Comparison of ENCODE assay signal across 10 mouse cellular contexts in the genomic region with DNA sequence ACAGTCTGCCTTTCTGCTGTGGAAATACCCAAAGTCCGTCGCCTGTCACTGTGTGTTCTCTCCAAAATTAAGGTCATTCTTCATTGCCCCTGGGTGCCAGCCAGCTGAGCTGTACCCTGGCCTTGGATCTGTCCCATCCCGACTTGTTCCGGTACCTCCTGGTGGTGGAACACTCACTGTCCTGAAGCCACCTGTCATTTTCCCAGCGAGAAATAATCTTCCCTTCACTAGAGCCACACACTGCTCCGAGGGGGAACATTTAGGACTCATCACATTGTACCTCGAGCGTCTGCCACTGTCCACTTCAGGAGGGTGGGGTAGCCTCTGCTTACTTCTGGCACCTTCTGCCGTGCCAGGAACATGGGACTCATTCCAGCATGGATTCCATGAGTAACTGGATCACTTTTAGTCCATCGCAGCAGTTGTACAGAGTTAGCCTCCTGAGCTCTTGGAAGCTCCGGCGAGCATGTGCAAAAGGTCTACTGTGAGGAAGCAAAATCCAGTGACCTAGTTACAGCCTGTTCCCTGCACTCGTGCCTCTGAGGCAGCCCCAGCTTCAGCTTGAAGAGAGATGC.
DNase-seq lines count a peak whose midpoint lies in the region; ATAC-seq lines count a peak whose summit lies in the region.
"Had no signal": no experiment of that assay in that cellular context is flagged by ENCODE, and none has a peak within 500 bp of the region (broad histone marks: within the 10 kb centered on the region; RNA-seq: fewer than 3 reads in every experiment).

No protein-coding gene starts in this region.

- H3K27me3 ChIP-seq in midbrain, embryonic 13.5 days: no peaks in the 10 kb centered on the region
- H3K27me3 ChIP-seq: neural tube, embryonic 13.5 days; stomach, embryonic 15.5 days had no signal

- peaks cover 5% of the 10 kb centered on the region for H3K4me1 ChIP-seq in midbrain, embryonic 13.5 days (replicated peaks)

- DNase-seq in left cerebral cortex, postnatal 14 days (ENCODE audit: low spot score in 2 of 2): peak; percentile 29 to 49
- DNase-seq in left cerebral cortex, postnatal 10 days (ENCODE audit: extremely low spot score in 1 of 2, low spot score in 2 of 2): no peak
- peak; percentile 95 for DNase-seq in cerebellum, adult 11 months
- DNase-seq in gastrocnemius, adult 18-20 months (ENCODE audit: low spot score): peak; percentile 89
- DNase-seq in kidney, postnatal 25 days: peak; percentile 71 to 89
- no peak for DNase-seq in lung, postnatal 36 days

- no peaks in the 10 kb centered on the region for H3K36me3 ChIP-seq in midbrain, embryonic 13.5 days
- H3K36me3 ChIP-seq: neural tube, embryonic 13.5 days; stomach, embryonic 15.5 days had no signal

- H3K27ac ChIP-seq in midbrain, embryonic 13.5 days: no peak overlapping the region
- H3K27ac ChIP-seq: macrophage; neural tube, embryonic 13.5 days; stomach, embryonic 15.5 days had no signal

- WGBS in midbrain, embryonic 13.5 days: 91% methylated on average over 13 of the region's 13 CpGs

- H3K4me2 ChIP-seq in midbrain, embryonic 13.5 days (replicated peaks): no peak overlapping the region
- H3K4me2 ChIP-seq: neural tube, embryonic 13.5 days; stomach, embryonic 15.5 days had no signal

- no peak overlapping the region for H3K4me3 ChIP-seq in midbrain, embryonic 13.5 days (replicated peaks)
- H3K4me3 ChIP-seq: neural tube, embryonic 13.5 days; stomach, embryonic 15.5 days had no signal

- no peak for ATAC-seq in midbrain, embryonic 13.5 days

- H3K9ac ChIP-seq in midbrain, embryonic 13.5 days (replicated peaks): no peak overlapping the region
- H3K9ac ChIP-seq: neural tube, embryonic 13.5 days; stomach, embryonic 15.5 days had no signal

- no peaks in the 10 kb centered on the region for H3K9me3 ChIP-seq in midbrain, embryonic 13.5 days
- H3K9me3 ChIP-seq: stomach, embryonic 15.5 days had no signal

- intact Hi-C loops in left cerebral cortex, postnatal 14 days (cut with DNase I): no loop called here
- intact Hi-C loops in left cerebral cortex, postnatal 10 days (cut with DNase I): loop anchor here (10.0 kb wide), 1 partner anchor 499 kb away; a partner anchor contains a TSS

Comparison
In these comparisons a context has a peak if more than half of its experiments do, and no peak if none do; other contexts are left out.
1. DNase-seq: peak in left cerebral cortex, postnatal 14 days (2 of 2), cerebellum, adult 11 months (single experiment), gastrocnemius, adult 18-20 months (single experiment) and kidney, postnatal 25 days (2 of 2); none in left cerebral cortex, postnatal 10 days (0 of 2) and lung, postnatal 36 days (single experiment).